Mouse (Mus musculus) MEL (cell line): ENCODE results near the gene Samm50.

ENCODE experiments used
- E2F4 ChIP-seq: IDR thresholded peaks from 2 replicates; pipeline ENCODE4 v1.6.1; 2011; ENCODE audit warnings: low read depth, low read length, improper control_type of control experiment, borderline replicate concordance
- EP300 ChIP-seq, 2 experiments: IDR thresholded peaks; 2 replicates each; pipeline ENCODE4 v1.6.1; 2011; ENCODE audit warnings: improper control_type of control experiment in 2 of 2, low read length in 2 of 2, low read depth in 1 of 2, mild to moderate bottlenecking in 1 of 2
- GATA1 ChIP-seq: IDR thresholded peaks from 2 replicates; pipeline ENCODE4 v1.6.1; 2011; ENCODE audit warnings: low read depth, low read length, improper control_type of control experiment
- TBP ChIP-seq: IDR thresholded peaks from 2 replicates; pipeline ENCODE4 v1.8.0; 2011; ENCODE audit warnings: low read depth, low read length, improper control_type of control experiment

DNA sequence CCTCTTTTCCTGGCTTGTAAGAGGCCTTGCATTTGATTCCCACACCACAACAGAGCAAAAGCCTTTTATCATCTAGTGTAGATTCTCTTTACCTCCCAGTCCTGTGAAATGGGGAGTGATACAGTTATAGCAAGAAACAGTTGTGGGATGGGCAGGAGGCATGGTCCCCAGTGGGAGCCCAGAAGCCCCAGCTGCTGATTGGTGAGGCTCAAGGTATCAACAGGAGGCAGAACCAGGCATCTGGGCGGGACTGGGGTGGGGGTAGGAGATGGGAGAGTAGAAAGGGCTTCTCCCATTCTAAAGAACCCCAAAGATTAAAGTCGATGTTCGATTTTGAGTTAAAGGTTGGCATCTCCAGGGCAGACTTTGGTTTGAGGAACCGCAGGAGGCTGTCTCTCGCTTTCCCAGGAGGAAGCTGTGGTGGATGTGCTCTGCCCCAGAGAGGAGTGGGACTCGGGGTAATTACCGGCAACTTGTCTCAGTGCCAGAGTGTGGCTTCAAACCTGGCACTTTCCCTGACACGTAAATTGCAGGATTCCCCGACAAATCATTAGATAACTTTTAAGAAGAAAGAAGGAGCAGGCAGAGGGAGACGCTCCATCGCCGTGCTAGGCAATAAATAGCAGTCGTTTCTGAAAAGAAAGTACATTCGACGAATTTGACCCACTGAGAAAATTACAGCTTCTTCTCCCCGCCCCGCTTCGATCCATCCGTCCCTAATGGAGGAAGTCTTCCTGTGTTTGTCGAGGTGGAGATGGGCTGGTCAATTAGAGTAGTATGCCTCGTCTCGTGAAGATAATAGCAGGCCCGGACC, 26.1 kb downstream of the Samm50 start:
- TF ChIP-seq EP300 (IDR thresholded peaks at IDR 0.05; ENCODE audit: low read depth in 1 of 2, low read length in 2 of 2) (peak in 1 of 2 experiments; percentile 45; a peak in 2 of 4 replicates), E2F4 (no peak), GATA1 (no peak), TBP (no peak)
